Mouse (Mus musculus) cortical plate, adult 2 months (tissue): ENCODE measurements at regions not wholly inside any gene's neighbourhood (a gene's known extent, or its start where the extent isn't known, plus 50 kb on each side); places are given as distances from the start of the nearest gene placed in this dataset.

Source experiments
- CTCF ChIP-seq: fragments of 200-500 bp; IDR thresholded peaks from 2 replicates; pipeline ENCODE4 v1.5.1; 2011; ENCODE audit warnings: mild to moderate bottlenecking, control low read depth, low read length; ENCODE audit not compliant: insufficient read depth; ENCODE audit errors: extremely low read depth
- POLR2A ChIP-seq: fragments of 200-500 bp; IDR thresholded peaks from 2 replicates; pipeline ENCODE4 v1.6.1; 2011; ENCODE audit warnings: mild to moderate bottlenecking, low read length, control low read depth; ENCODE audit not compliant: insufficient read depth; ENCODE audit errors: extremely low read depth

- TF ChIP-seq POLR2A = no peak
- no peak for TF ChIP-seq CTCF
Measured at GRCm38 (mm10) chr15:62625406-62625805, 1219.6 kb downstream of the Gsdmc2 start.
